Mouse (Mus musculus): ENCODE results near the gene Spata19. TPM values are rescaled to one million over a fixed set of nuclear protein-coding genes. Genes with fewer than 3 reads are reported as not detected.

The Spata19 gene
- polyA plus RNA-seq, 1 experiment from 2014 or later = not detected

GRCm38 (mm10) chr9:27437391-27438061 is 40.9 kb downstream of the Spata19 start:
- DNase-seq (ENCODE audit: low spot score) = no peak
- Histone ChIP-seq H3K9me3 (no peaks in the 10 kb centered on the region), H3K4me3 (no peak overlapping the region), H3K36me3 (replicated peaks) (no peaks in the 10 kb centered on the region), H3K27ac (replicated peaks) (no peak overlapping the region), H3K27me3 (replicated peaks; ENCODE audit: low read depth, poor library complexity, severe bottlenecking) (no peaks in the 10 kb centered on the region), H3K4me1 (peaks cover 8% of the 10 kb centered on the region)
- WGBS = 76% methylated on average over 7 of the region's 7 CpGs

- Histone ChIP-seq H3K4me1 (peaks cover 10% of the 10 kb centered on the region), H3K9me3 (no peaks in the 10 kb centered on the region), H3K27ac (replicated peaks) (no peak overlapping the region), H3K27me3 (replicated peaks; ENCODE audit: low read depth, poor library complexity, severe bottlenecking) (no peaks in the 10 kb centered on the region), H3K4me3 (no peak overlapping the region), H3K36me3 (replicated peaks) (no peaks in the 10 kb centered on the region)
- no peak for DNase-seq (ENCODE audit: low spot score)
- WGBS = 49% methylated on average over 9 of the region's 9 CpGs
Observed at GRCm38 (mm10) chr9:27449780-27450422, 53.3 kb downstream of the Spata19 start.

Other genes starting within 250 kb of the Spata19 start
- gene Jam3, start 241.4 kb upstream of the Spata19 start, polyA plus RNA-seq (2016; fragmentation: Nextera tagmentation; extraction: Ambion mirVana) = 100 and 111 TPM in 2 replicates
- 4.2 and 4.8 TPM in 2 replicates for gene Igsf9b, start 97.6 kb upstream of the Spata19 start, polyA plus RNA-seq (2016; fragmentation: Nextera tagmentation; extraction: Ambion mirVana)